Mouse (Mus musculus): Measurements from ENCODE around the gene Nkiras2.
"Not testable (repeated sequence)": the region's sequence is repeated elsewhere in the genome, so short reads cannot be mapped to it uniquely, and the experiment has no call there.

The Nkiras2 gene

DNA sequence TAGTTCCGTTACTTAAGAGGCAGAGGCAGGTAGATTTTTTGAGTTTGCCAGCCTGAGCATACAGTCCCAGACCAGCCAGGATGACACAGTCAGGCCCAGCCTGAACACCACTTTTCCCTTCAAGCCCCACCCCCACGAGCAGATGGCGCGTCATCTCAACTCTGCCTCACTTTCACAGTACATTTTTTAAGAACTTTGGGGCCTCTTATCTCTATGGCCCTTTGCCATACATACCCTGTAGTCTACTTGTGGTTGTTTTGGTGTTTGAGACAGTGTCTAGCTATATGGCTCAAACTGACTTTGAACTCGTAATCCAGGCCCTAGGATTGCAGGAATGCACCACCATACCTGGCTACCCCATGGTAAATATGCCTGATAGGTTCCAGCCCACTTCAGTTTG, 9.0 kb downstream of the Nkiras2 start:
- in situ Hi-C loops (cut with MboI, MseI) = no loop called here

DNA sequence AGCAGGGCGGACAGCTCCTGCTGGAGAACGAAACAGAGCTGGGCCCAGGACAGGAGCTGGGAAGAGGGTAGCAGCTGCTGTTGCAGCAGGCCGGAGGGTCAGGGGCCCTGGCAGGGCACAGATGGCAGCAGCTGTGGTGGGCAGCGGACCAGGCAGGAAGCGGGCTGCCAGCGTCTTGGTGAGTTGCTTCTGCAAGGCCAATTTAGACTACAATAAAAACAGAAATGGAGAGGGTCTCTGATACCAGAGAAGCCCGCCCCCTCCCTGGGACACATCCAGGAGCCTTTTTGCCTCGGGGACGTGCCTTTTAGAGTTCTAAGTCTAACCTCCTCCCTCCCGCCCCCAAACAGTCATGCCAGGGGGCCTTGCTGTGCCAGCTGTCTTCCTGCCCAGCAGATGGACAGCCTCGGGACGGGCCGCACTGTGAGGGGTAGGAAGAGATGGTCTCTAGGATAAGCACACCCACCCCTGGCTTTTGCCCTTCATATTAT, 9.9 kb downstream of the Nkiras2 start:
- in situ Hi-C loops (cut with MboI, MseI) = no loop called here

DNA sequence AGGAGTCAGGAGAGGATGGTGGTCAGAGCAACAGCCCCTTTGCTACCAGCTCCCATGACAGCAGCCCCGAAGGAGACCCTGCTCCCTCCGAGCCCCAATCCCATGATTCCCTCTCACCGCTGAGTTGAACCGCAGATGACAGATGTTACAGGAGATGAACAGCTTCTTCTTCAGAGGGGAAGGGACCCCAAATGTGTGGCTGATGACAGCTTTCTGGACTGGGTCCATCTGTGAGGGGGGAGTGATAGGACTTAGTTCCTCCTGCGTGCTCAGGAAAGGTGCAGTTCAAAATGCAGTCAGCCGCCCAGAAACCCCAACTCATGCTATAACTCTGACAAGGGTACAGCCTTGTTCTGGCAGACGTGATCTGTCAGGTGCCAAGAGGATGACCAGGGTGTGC, 15.5 kb downstream of the Nkiras2 start:
- in situ Hi-C loops (cut with MboI, MseI) = no loop called here

DNA sequence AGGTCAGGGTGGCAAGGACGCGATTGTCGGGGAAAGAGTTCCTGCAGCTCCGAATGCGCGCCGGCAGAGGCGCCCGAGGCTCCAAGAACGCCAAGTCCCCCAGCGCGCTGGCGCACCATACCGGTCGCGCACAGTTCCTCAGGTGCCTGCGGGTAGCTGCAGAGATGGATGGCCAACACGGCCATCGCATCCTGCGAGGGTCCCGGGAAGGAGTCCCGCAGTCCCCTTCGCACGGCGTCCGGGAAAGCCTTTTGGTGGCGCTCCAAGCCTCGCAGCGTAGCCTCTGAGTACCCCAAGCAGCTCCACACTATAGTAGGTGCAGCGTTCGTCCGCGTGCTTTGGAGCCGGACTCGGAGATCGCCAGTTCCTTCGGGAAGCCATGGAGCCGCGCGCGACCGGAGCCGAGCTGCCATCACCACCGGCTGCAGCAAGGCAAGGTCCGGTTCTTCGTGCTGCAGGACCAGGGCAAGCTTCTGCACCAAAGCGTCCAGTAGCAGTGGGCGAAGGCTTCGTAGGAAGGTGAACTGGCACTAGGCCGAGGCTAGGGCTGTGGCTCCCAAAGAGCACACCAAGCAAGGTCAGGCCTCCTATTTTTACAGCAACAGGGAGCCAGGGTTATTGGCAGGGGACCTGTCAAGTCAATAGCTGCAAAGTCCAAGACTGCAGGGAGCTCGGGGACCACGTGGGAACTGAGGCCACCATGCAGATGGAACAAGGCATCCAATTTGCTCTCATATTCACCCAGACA, 21.3 kb downstream of the Nkiras2 start:
- in situ Hi-C loops (cut with MboI, MseI) = loop anchor here (5.0 to 10.0 kb wide), 2 partner anchors 37 to 494 kb away; no protein-coding TSS in a partner anchor

DNA sequence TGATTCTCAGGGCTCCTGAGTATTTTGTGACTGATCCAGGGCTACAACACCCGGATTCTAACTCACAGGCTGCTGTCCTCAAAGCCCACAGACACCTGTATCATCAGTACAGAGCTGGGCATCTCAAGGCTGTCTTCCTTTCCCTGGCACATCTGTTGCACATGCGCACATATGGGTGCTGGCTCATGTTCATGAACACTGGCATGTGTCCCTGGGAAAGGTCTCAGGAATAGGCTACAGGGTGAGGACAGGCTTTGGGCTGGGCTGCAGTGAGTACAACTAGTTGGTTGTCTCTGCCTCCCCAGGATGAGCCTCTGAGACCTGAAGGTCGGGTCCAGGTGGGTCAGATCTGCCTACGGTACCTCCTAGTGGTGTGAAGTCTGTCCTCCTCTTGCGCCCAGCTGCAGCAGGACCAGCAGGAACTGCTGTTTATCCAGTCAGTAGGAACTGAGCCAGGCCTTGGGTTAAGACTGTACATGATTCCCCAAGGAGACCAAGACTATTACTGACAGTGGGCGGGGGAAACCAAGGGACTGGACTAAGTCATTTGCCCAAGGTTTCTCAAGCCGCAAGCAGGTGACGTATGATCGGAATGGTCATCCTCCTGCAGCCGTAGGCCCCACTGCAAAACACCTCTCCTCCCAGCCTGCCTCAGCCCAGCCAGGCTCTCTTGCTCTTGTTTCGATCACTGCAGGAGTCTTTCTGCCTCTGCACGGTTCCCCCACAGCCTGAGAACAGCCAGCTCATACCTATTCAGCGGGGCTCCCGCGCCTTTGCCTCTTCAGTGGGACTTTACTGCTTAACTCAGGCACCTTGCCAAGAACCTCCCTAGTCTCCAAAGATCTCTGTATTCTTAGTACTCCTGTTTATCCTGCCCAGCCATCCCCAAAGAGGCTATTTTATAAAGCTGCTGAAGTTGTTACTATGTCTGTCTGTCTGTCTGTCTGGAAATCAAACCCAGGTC, 24.9 kb downstream of the Nkiras2 start:
- in situ Hi-C loops (cut with MboI, MseI) = loop anchor here (5.0 to 10.0 kb wide), 2 partner anchors 33 to 491 kb away; no protein-coding TSS in a partner anchor

DNA sequence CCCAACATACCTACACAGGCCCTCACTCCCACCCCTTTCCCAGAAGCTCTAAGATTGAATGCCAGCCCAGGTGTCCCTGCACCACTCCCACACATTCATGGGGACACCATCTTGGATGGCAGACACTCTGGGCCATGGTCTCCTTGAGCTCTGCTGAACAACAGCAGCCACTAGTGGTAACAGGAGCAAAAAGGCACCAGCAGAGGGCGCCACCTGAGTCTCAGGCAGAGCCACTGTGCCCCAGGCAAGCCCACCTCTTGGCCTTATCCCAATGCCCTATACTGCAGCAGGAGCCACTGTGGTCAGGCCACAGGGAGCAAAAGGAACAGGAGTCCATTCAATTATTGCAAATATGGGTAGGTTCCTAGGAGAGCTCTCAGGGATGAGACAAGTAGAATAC, 27.2 kb downstream of the Nkiras2 start:
- in situ Hi-C loops (cut with MboI, MseI) = loop anchor here (10.0 kb wide), 1 partner anchor 489 kb away; no protein-coding TSS in a partner anchor

DNA sequence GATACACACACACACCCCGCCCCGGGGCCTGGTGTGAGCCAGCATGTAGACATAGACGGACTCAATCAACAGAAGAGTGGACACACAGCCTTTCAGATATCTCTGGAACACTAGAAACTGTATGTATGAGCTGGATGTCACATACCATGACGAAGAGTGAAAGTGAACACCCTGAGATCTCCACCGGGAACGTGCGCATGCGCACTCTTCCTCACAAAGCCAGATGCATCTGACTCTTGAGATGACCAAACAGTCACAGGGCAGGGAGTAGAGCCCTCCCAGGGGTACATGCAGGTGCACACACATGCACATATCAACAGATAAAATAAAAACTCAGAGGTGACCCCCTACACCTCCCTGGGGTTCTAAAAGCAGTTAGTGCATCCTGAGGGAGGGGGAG, 29.4 kb downstream of the Nkiras2 start:
- in situ Hi-C loops (cut with MboI, MseI) = loop anchor here (10.0 kb wide), 1 partner anchor 486 kb away; no protein-coding TSS in a partner anchor

DNA sequence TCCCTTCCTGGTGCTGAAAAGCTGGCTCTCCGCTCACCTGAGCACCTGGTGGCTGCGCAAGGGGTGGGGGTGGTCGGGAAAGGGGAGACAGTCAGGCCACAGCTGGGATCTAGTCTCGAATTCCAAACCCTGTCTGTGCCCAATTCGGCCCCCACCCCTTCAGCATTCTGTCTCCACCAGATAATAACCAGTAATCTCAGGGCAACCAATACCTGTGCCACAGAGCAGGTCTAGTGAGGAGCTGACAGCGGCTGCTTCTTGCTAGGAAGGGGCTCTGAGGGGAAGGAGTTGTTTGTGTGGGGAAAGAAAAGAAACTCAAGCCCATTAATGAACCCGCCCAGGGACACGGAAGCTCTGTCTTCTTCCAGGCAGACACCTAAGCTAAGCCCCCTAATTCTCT, 32.2 kb downstream of the Nkiras2 start:
- in situ Hi-C loops (cut with MboI, MseI) = no loop called here

DNA sequence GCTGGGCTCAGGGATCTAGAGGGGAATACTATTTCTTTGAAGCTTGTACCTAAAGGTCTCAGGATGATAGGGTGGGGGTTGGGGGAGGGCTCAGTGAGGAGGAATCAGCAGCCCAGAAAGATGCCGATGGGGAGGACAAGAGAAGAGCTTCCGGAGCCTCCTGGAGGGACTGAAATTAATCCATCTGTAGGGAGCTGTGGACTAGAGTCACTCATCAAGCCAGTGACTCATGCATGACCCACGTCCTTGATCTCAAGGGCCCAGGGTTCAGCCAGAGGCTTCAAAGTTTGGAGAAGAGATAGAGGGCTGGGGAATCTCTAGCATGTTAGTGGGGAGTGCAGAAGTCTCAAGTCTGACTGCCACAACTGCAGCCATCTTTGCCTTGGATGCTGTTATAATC, 32.7 kb downstream of the Nkiras2 start:
- in situ Hi-C loops (cut with MboI, MseI) = no loop called here

DNA sequence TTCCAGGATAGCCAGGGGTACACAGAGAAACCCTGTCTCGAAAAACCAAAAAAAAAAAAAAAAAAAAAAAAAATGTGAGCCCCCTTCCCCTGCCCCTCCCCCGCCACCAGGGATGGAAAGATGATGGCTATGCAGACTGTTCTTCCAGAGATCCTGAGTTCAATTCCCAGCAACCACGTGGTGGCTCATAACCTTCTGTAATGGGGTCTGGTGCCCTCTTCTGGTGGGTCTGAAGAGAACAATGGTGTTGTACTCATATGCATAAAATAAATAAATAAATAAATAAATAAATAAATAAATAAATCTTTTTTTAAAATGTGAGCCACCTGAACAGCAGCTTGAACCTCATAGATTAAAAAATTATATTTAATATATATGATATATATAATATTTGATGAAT, 36.5 kb downstream of the Nkiras2 start:
- in situ Hi-C loops (cut with MboI, MseI) = not testable (repeated sequence)

DNA sequence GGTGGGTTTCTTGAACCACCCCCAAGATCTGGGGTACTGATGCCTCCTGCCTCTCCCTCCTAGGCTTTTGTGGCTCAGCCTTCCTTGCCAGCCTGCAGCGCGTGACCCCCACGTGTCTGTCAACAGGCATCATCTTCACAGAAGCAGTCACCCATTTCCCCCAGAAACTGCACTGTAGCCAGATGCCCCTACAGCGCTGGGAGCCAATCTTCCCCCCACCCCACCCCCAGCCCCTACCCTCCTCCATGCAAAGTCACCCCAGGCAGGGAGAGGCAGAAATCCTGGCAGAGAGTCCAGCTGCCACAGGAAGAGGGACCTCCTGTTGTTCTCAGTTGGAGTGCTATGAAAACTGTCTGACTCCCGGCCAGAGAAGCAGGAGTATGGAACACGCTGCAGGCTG, 37.4 kb downstream of the Nkiras2 start:
- in situ Hi-C loops (cut with MboI, MseI) = no loop called here

DNA sequence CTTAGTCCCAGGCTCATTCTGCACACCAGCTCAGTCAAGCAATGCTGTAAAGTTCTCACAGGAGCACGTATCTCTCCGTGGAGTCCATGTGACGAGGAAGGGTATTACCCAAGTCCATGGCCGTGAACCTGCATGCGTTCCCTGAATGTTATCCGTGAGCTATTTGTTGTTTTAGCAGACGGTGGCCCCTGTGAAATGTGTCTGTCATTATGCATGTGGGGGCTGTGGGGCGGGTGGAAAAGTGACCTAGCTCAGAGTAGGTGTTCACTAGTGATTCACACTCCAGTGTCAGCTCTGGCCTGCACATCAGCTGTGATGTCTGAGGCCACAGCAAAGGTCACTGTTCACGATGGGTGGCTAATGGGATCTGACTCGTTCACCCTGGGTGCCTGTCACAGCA, 40.8 kb downstream of the Nkiras2 start:
- in situ Hi-C loops (cut with MboI, MseI) = no loop called here

DNA sequence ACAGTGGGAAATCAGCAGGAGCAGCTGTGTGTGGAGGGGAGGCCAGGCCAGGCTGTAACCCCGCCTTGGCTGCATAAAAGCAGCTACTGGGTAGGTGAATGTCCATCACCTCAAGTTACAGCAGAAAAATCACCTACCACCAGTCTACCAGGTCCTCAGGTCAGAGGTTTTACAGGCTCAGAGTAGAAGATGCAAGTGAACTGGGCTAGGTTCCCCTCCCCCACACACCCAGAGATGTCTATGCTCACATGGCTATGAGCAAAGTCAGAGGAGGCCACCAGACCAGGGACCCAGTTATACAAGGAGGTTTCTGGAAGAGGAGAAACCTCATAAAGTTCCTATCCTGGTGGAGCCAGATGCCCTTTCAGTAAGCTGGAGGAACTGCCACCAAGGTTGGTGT, 52.0 kb downstream of the Nkiras2 start:
- in situ Hi-C loops (cut with MboI, MseI) = no loop called here

DNA sequence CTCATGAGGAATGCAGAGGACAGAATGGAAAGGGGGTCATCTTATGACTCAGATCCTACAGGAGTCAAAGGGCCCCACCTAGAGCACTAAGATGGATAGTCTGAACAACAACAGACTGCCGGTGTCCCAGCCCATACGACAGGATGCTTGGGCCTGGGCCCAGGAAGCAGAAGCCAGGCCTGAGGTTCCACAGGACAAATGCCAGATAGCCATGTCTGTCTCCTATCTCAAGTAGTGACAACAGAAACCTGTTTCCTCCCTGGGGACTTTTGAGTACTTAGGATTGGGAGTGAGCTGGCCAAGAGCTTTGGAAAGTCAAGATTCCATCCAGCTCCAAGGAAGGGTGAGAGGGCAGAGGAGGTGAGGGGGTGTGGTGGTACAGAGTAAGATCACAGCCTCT, 52.9 kb downstream of the Nkiras2 start:
- in situ Hi-C loops (cut with MboI, MseI) = no loop called here

DNA sequence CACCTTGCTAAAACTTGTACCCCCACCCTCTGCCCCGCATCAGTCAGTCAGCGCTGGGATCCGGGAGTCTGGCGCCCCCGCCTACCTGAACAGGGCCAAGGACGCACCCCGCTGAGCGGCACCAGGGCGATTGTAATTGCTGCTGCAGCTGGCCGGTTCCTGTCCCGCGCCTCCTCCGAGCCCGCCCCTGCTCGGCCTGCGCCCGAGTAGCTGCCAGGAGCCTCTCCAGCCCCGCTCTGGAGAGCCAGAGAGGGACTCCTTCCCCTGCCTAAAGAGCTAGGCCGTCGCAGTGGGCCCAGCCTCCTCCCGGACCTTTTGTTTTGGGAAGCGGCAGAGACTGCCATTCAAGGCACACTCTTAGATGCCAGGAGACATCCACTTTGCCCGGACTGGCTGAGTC, 54.1 kb downstream of the Nkiras2 start:
- in situ Hi-C loops (cut with MboI, MseI) = no loop called here

Measured in T-helper 2 cell (primary cell).